Mouse (Mus musculus): ENCODE measurements at regions not wholly inside any gene's neighbourhood (a gene's known extent, or its start where the extent isn't known, plus 50 kb on each side); places are given as distances from the start of the nearest gene placed in this dataset.

DNA sequence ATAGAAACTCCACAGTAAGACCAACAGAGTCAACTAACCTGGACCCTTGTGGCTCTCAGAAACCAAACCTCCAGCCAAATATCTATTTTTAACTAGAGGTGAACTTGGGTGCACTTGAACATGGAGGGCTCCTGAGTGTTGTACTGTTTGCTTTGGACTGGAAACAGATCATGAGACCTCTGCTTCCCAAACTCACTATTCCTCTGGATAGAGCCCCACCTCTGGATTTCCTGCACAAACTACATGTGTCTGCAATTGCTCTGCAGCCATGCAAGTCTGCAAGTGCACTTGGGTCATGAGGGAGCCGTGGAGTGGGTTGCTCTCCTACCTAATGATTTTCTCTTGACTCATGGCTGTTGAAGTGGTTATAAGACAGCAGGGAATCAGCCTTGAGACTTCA lies 759.9 kb upstream of the Fam160b2 start:
- DNase-seq (ENCODE audit: low read depth): no peak

- no peak for DNase-seq (ENCODE audit: low read depth)
Measured at GRCm38 (mm10) chr14:71338219-71338618, 738.6 kb upstream of the Fam160b2 start.

GRCm38 (mm10) chr14:71336906-71337305 lies 737.3 kb upstream of the Fam160b2 start:
- no peak for DNase-seq (ENCODE audit: low read depth)

DNA sequence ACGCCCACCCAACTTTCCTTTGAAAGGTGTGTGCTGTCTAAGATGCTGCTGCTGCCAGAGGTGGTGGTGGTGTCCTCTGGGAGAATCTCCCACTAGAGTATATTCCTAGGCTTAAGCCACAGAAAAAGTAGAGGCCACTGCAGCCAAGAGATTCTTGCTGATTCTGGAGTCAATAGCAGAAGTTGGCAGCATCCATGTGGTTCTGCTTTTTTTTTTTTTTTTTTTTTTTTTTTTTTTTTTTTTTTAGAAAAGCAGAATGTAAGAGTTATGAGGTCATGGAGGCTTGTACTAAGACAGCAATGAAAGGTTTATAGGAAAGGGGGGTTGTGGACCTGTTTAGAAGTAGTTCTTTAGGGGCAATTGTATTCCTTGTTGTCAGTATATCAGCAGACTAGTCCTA lies 734.4 kb upstream of the Fam160b2 start:
- DNase-seq (ENCODE audit: low read depth): no peak

GRCm38 (mm10) chr14:71329862-71330630 lies 730.4 kb upstream of the Fam160b2 start:
- no peak for DNase-seq (ENCODE audit: low read depth)

GRCm38 (mm10) chr14:71327621-71328020 lies 728.0 kb upstream of the Fam160b2 start:
- no peak for DNase-seq (ENCODE audit: low read depth)

DNA sequence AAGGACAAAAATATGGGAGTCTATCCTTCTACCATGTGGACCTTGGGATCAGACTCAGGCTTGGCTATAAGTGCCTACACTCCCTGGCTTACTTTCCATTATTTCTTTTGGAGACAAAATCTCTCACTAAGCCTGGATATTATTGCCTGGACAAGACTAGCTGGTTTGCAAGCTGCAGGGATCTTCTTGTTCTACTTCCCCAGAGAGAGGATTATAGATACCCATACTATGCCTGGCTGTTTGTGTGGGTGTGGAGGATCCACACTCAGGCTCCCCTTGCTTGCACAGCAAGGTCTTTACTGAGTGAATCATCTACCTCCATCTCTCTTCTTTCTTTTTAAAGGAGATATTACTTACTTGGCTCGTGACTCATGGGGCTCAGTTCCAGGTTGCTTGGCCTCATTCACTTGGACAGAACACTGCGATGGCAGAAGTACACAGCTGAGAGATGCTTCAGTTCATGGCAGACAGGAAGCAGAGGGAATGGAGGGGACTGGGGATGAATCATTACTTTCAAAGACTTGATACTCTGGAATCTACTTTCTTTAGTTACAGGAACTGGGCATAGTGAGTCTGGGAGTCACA lies 727.0 kb upstream of the Fam160b2 start:
- DNase-seq (ENCODE audit: low read depth): no peak

- no peak for DNase-seq (ENCODE audit: low read depth)
Measured at GRCm38 (mm10) chr14:71315228-71315627, 715.6 kb upstream of the Fam160b2 start.

GRCm38 (mm10) chr14:71299755-71300154 lies 700.1 kb upstream of the Fam160b2 start:
- DNase-seq (ENCODE audit: low read depth): no peak

DNA sequence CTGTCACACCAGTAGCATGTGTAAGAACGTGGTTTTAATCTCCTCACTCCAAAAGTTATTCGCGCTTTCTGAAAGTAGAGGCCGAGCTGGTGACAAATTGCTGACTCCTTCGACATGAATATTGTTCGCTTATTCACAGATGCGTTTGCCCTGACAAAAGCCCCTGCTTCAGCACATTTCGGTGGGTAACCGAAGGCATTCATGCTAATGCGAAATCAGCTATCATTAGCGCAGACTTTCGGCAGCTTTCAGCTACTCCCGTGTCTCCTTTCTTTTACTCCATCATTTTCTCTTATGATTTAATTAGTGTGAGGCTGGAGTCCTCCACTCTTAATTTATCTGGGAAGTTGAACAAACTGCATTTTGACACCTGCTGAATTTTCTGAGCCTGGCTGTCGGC lies 681.9 kb upstream of the Fam160b2 start:
- no peak for DNase-seq (ENCODE audit: low read depth)

GRCm38 (mm10) chr14:71276309-71276791 lies 676.7 kb upstream of the Fam160b2 start:
- no peak for DNase-seq (ENCODE audit: low read depth)

- no peak for DNase-seq (ENCODE audit: low read depth)
Measured at GRCm38 (mm10) chr14:71272470-71272869, 672.8 kb upstream of the Fam160b2 start.

GRCm38 (mm10) chr14:71257650-71258049 lies 658.0 kb upstream of the Fam160b2 start:
- DNase-seq (ENCODE audit: low read depth): no peak

DNA sequence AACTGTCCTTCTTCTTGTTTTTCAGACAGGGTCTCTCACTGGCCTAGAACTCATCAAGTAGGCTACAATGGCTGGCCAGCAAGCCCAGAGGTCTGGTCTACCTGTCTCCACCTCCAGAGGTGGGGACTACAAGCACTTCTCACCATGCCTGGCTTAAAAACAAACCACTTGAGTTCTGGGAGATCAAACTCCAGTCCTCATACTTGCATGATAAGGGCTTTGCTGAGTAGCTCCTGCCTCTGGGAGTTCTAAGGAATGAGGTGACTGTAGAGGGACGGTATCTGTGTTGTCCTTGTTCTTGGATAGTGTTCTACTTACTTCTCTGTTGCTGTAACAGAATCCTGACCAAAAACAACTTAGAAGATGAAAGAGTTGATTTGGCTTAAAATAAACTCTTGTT lies 654.6 kb upstream of the Fam160b2 start:
- DNase-seq (ENCODE audit: low read depth): no peak

DNA sequence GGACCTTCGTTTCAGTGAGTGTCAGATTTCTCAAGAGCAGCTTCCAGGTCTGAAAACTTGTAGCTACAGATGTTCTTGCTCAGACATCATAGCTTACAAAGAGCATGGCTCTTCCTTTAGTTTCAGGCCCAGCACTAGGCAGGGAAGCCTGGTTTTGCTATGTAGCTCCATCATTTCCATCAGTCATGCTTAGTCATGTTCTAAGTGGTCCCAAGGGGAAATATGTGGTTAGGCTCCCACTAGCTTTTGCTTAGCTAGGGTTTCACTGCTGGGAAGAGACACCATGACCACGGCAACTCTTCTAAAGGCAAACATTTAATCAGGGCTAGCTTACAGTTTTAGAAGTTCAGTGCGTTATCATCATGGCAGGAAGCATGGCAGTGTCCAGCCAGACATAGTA lies 652.5 kb upstream of the Fam160b2 start:
- no peak for DNase-seq (ENCODE audit: low read depth)

- no peak for DNase-seq (ENCODE audit: low read depth)
Measured at GRCm38 (mm10) chr14:71251116-71251515, 651.5 kb upstream of the Fam160b2 start.

- no peak for DNase-seq (ENCODE audit: low read depth)
Measured at GRCm38 (mm10) chr14:71249387-71249965, 649.8 kb upstream of the Fam160b2 start.

GRCm38 (mm10) chr14:71248534-71248933 lies 648.9 kb upstream of the Fam160b2 start:
- DNase-seq (ENCODE audit: low read depth): no peak

- DNase-seq (ENCODE audit: low read depth): no peak
Measured at GRCm38 (mm10) chr14:71241655-71242390, 642.2 kb upstream of the Fam160b2 start.

GRCm38 (mm10) chr14:71236192-71236591 lies 636.6 kb upstream of the Fam160b2 start:
- DNase-seq (ENCODE audit: low read depth): no peak

DNA sequence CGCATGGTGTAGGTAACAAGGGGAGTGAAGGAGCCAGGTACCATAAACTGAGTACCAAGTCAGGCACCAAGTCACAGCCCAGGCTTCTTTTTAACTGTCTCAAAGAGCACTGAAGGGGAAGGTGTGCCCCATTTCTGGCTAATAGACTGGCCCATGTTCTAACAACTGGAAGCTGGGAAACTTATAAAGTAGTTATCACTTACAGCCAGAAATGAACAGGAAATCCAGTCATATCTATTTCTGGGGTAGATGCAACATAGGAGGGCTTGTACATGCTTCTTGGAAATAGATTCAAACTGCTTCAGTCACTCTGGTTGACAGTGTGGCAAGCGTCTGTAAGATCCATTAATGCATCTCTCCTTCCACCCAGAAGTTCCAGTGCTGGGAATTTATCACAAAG lies 635.3 kb upstream of the Fam160b2 start:
- no peak for DNase-seq (ENCODE audit: low read depth)

GRCm38 (mm10) chr14:71234276-71234675 lies 634.6 kb upstream of the Fam160b2 start:
- DNase-seq (ENCODE audit: low read depth): no peak

Data from c-Kit-positive CD71-negative TER-119-negative erythroid progenitor cells, embryonic 14.5 days (primary cell).